Mouse (Mus musculus): ENCODE data around the gene Bnc2. TPM values are rescaled to one million over a fixed set of nuclear protein-coding genes. Genes with fewer than 3 reads are reported as not detected.

Gene Bnc2
- total RNA-seq, 2 experiments from 2014 or later = not detected

GRCm38 (mm10) chr4:84229189-84229960 lies 445.7 kb downstream of the Bnc2 start:
- ATAC-seq (replicated peaks; ENCODE audit: poor library complexity) = peak; percentile 37; the same call in 1 of the 2 replicates

DNA sequence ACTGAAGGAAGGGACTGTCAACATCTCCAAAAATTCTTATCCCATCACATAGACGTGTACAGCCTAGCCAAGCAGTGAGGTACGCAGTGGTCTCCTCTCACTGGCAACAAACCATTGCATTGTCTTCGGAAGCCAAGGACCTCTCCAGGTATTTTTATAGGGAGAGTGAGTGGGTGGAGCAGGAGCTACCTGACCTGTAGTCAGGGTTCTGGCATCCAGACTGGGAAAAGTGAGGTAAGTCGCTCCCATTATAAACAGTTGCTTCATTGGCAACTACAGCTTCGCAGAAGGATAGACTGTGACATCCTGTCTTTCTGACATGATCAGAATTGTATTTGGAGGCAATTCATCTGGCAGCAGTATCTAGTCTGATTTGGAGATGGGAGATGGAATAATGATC lies 446.5 kb downstream of the Bnc2 start:
- ATAC-seq (replicated peaks; ENCODE audit: poor library complexity) = no peak

Other genes with a start within 250 kb of the Bnc2 start
- 23.6 and 26.9 TPM in 2 replicates for gene Cntln, start 209.0 kb upstream of the Bnc2 start, total RNA-seq (2015)
- gene Cntln, start 209.0 kb upstream of the Bnc2 start, total RNA-seq (2017) = 27.8 and 38.7 TPM in 2 replicates

All from megakaryocyte progenitor cell, adult 5-6 weeks (primary cell).